Mouse (Mus musculus): ENCODE results near the gene Cacnb2. TPM values are rescaled to one million over a fixed set of nuclear protein-coding genes. Genes with fewer than 3 reads are reported as not detected.

Cacnb2 gene
- polyA plus RNA-seq, 1 experiment from 2014 or later: 0.11 TPM

DNA sequence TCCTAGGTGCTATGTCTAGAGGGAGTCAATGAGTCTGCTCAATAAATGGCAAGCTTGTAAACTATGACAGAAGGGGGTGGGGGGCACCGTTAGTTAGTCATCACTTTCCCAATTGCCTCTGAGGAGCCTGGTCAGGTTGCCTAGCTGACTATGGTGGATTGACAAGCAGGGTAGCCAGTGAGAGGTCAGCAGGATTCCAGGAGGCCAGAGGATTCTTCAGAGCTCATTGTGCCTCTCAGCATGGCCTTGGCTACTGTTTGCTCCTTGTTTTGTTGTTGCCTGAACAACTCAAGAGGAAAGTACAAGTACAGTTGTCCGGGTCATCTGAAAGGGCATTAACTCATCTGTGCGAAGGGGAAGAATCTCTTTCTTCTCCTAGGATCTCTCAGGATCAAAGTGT lies 300.9 kb downstream of the Cacnb2 start:
- no peaks in the 10 kb centered on the region for H3K36me3 ChIP-seq (replicated peaks; ENCODE audit: insufficient read depth, low read length)
- H3K27ac ChIP-seq (ENCODE audit: low read depth): no peak overlapping the region
- H3K4me1 ChIP-seq (ENCODE audit: insufficient read depth): no peaks in the 10 kb centered on the region
- no peaks in the 10 kb centered on the region for H3K9me3 ChIP-seq (ENCODE audit: low read length)
- no peak overlapping the region for H3K4me2 ChIP-seq (ENCODE audit: low read depth, low read length)
- 81% methylated on average over 3 of the region's 3 CpGs for WGBS (ENCODE audit: insufficient replicate concordance)
- no peak for DNase-seq
- TF ChIP-seq EP300 (IDR thresholded peaks at IDR 0.05; ENCODE audit: low read depth) (no peak), CTCF (IDR thresholded peaks at IDR 0.05; ENCODE audit: low read depth) (no peak)
- no peak overlapping the region for H3K4me3 ChIP-seq (ENCODE audit: low read depth, low read length)
- no peak overlapping the region for H3K9ac ChIP-seq (replicated peaks)
- no peaks in the 10 kb centered on the region for H3K27me3 ChIP-seq (ENCODE audit: insufficient read depth, low read length)
- ATAC-seq: no peak

DNA sequence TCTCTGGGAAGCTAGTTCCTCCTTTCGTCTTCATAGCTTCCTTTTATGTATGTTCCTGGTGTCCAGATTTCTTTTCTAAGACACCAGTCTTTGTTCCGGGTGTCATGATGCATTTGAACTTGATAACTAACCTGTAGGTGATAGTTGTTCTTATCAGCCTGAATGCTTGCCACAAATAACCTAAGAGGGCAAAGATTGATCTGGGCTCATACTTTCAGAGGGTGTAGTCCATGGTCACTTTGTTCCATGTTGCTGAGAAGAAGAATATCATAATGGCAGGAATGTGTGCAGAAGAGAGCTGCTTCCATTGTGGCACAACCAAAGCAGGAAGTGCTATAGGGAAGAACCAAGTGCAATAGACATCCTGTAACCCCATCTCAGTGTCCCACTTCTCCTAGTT lies 302.0 kb downstream of the Cacnb2 start:
- Histone ChIP-seq H3K9me3 (ENCODE audit: low read length) (no peaks in the 10 kb centered on the region), H3K9ac (replicated peaks) (no peak overlapping the region), H3K36me3 (replicated peaks; ENCODE audit: insufficient read depth, low read length) (no peaks in the 10 kb centered on the region), H3K27ac (ENCODE audit: low read depth) (no peak overlapping the region), H3K27me3 (ENCODE audit: insufficient read depth, low read length) (no peaks in the 10 kb centered on the region), H3K4me1 (ENCODE audit: insufficient read depth) (no peaks in the 10 kb centered on the region), H3K4me3 (ENCODE audit: low read depth, low read length) (no peak overlapping the region), H3K4me2 (ENCODE audit: low read depth, low read length) (no peak overlapping the region)
- ATAC-seq (no peak), DNase-seq (no peak)
- WGBS (ENCODE audit: insufficient replicate concordance): 63% methylated on average over 2 of the region's 2 CpGs
- no peak for TF ChIP-seq EP300 (IDR thresholded peaks at IDR 0.05; ENCODE audit: low read depth)
- no peak for TF ChIP-seq CTCF (IDR thresholded peaks at IDR 0.05; ENCODE audit: low read depth)

DNA sequence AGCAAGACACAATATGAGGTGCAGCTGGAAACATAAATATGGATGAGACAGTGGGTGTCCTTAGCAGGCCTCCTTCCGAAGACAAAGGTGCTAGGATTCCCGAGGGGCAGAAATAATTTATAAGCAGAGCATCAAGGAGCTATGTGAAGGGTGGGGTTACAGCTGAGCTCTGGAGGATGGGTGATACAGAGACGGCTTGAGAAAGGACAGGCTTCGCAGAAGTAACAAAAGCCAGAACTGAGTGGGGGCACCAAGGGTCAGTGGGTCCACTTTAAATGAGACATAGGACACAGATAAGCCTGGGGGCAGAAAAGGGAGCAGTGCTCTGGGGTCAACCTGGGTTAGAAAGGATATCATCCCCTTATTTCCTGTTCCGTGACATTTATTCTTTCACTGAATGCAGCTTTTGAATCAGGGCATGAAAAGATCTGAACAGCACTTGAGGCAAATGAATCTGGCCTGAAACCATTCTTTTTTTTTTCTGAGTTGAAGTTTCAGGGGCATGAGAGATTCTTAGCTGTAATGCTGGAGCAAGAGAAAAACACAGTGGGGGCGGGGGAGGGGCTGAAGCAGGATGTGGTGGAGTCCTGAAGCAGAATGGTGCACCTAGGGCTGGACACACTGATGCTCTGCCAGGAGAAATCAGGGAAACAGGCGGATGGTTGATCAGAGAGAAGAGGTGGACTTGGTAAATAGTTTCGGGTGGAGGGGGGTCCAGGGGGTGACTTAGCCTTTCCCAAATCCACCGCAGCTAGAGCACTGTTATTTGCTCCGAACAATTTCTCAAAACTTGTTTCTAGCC lies 304.4 kb downstream of the Cacnb2 start:
- H3K9me3 ChIP-seq (ENCODE audit: low read length): no peaks in the 10 kb centered on the region
- no peaks in the 10 kb centered on the region for H3K36me3 ChIP-seq (replicated peaks; ENCODE audit: insufficient read depth, low read length)
- no peak overlapping the region for H3K4me2 ChIP-seq (ENCODE audit: low read depth, low read length)
- no peaks in the 10 kb centered on the region for H3K27me3 ChIP-seq (ENCODE audit: insufficient read depth, low read length)
- H3K4me1 ChIP-seq (ENCODE audit: insufficient read depth): no peaks in the 10 kb centered on the region
- WGBS (ENCODE audit: insufficient replicate concordance): 67% methylated on average over 10 of the region's 10 CpGs
- TF ChIP-seq CTCF (IDR thresholded peaks at IDR 0.05; ENCODE audit: low read depth) (no peak), EP300 (IDR thresholded peaks at IDR 0.05; ENCODE audit: low read depth) (no peak)
- DNase-seq: no peak
- H3K4me3 ChIP-seq (ENCODE audit: low read depth, low read length): no peak overlapping the region
- no peak for ATAC-seq
- H3K9ac ChIP-seq (replicated peaks): no peak overlapping the region
- no peak overlapping the region for H3K27ac ChIP-seq (ENCODE audit: low read depth)

DNA sequence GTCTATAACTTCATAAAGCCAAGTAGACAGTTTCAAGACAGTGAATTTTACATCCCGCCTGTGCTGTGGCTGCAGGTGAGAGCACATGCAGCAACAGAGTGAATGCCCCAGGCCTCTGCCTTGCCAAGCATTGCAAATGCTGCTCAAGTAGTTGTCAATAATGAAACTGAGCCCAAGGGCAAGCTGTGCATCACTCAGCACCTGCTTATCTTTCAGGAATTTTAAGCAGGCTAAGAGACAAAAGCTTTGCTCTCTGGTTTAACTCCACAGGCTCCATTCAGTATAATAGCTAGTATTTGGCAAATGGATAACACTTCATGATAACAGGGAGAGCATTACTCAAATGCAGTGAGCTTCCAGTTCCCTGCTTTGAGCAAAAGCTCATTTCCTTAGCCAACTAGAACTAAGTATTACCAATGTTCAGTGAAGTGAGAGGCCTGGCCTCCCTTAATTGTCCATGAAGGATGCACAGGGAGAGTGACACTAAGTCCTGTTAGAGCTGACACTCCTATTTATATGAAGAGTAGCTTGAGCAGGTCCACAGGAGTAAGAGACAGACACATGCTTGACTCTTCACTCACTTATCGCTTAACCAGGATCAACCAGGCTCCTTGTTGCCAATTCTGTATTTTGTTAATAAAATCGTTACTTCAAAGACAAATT lies 314.8 kb downstream of the Cacnb2 start:
- H3K27ac ChIP-seq (ENCODE audit: low read depth): no peak overlapping the region
- no peak overlapping the region for H3K9ac ChIP-seq (replicated peaks)
- no peaks in the 10 kb centered on the region for H3K36me3 ChIP-seq (replicated peaks; ENCODE audit: insufficient read depth, low read length)
- WGBS (ENCODE audit: insufficient replicate concordance): 75% methylated on average over 3 of the region's 3 CpGs
- H3K4me3 ChIP-seq (ENCODE audit: low read depth, low read length): no peak overlapping the region
- H3K4me1 ChIP-seq (ENCODE audit: insufficient read depth): no peaks in the 10 kb centered on the region
- no peaks in the 10 kb centered on the region for H3K9me3 ChIP-seq (ENCODE audit: low read length)
- DNase-seq (no peak), ATAC-seq (no peak)
- H3K27me3 ChIP-seq (ENCODE audit: insufficient read depth, low read length): no peaks in the 10 kb centered on the region
- no peak for TF ChIP-seq CTCF (IDR thresholded peaks at IDR 0.05; ENCODE audit: low read depth)
- TF ChIP-seq EP300 (IDR thresholded peaks at IDR 0.05; ENCODE audit: low read depth): no peak
- no peak overlapping the region for H3K4me2 ChIP-seq (ENCODE audit: low read depth, low read length)

DNA sequence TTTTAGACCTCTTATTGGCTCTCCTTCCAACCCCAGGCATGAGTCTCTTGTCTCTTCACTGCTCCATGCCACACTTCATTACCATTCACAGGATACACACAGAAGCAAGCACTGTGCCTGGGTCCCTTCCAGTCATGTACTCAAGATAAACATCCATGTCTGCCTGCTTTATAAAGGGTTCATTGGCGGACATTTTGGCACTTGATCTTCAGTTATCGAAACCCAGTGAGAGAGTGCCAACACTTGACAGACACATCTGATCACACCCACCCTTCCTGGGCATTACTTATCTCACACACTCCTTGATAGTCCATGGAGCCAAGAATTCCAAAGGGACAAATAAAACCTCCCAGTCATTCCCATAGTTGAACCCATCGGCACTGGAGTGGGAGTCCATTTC lies 327.0 kb downstream of the Cacnb2 start:
- Histone ChIP-seq H3K27me3 (ENCODE audit: insufficient read depth, low read length) (no peaks in the 10 kb centered on the region), H3K27ac (ENCODE audit: low read depth) (no peak overlapping the region), H3K4me3 (ENCODE audit: low read depth, low read length) (no peak overlapping the region), H3K36me3 (replicated peaks; ENCODE audit: insufficient read depth, low read length) (no peaks in the 10 kb centered on the region), H3K9me3 (ENCODE audit: low read length) (no peaks in the 10 kb centered on the region), H3K4me1 (ENCODE audit: insufficient read depth) (no peaks in the 10 kb centered on the region), H3K4me2 (ENCODE audit: low read depth, low read length) (no peak overlapping the region), H3K9ac (replicated peaks) (no peak overlapping the region)
- WGBS (ENCODE audit: insufficient replicate concordance): 82% methylated on average over 3 of the region's 3 CpGs
- TF ChIP-seq EP300 (IDR thresholded peaks at IDR 0.05; ENCODE audit: low read depth): no peak
- TF ChIP-seq CTCF (IDR thresholded peaks at IDR 0.05; ENCODE audit: low read depth): no peak
- DNase-seq (no peak), ATAC-seq (no peak)

DNA sequence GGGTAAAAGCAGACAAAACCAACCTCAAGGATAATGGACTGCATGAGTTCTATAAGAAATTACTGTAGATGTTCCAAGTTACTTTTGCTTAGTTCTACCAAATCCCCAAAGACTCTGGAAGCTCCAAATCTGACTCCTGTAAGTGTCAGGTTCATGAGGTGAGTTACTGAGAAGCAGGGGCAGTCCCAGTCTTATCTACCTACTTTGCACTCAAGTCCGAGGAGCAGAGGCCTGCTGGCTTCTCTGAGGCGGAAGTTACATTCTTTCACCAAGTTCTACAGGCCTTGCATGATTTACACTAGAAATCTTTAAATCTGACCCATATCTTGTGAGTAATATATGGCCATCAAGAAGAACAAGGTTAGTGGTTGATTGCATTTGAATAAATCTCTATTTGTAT lies 329.1 kb downstream of the Cacnb2 start:
- no peak overlapping the region for H3K4me3 ChIP-seq (ENCODE audit: low read depth, low read length)
- no peaks in the 10 kb centered on the region for H3K9me3 ChIP-seq (ENCODE audit: low read length)
- ATAC-seq (no peak), DNase-seq (no peak)
- WGBS (ENCODE audit: insufficient replicate concordance): 62% methylated on average over 2 of the region's 2 CpGs
- H3K4me1 ChIP-seq (ENCODE audit: insufficient read depth): no peaks in the 10 kb centered on the region
- TF ChIP-seq EP300 (IDR thresholded peaks at IDR 0.05; ENCODE audit: low read depth) (no peak), CTCF (IDR thresholded peaks at IDR 0.05; ENCODE audit: low read depth) (no peak)
- no peak overlapping the region for H3K4me2 ChIP-seq (ENCODE audit: low read depth, low read length)
- no peak overlapping the region for H3K27ac ChIP-seq (ENCODE audit: low read depth)
- H3K27me3 ChIP-seq (ENCODE audit: insufficient read depth, low read length): no peaks in the 10 kb centered on the region
- no peak overlapping the region for H3K9ac ChIP-seq (replicated peaks)
- no peaks in the 10 kb centered on the region for H3K36me3 ChIP-seq (replicated peaks; ENCODE audit: insufficient read depth, low read length)

Data from liver, postnatal 0 days (tissue).